Mouse (Mus musculus): ENCODE data around the gene Trpm1. TPM values are rescaled to one million over a fixed set of nuclear protein-coding genes. Genes with fewer than 3 reads are reported as not detected.

The Trpm1 gene
- polyA plus RNA-seq, 1 experiment, result not detected

GRCm38 (mm10) chr7:64159612-64160591, 6.3 kb downstream of the Trpm1 start:
- TF ChIP-seq CTCF (IDR thresholded peaks at IDR 0.05; ENCODE audit: borderline replicate concordance, insufficient read depth, low read depth, low read length), result no peak
- TF ChIP-seq POLR2A (IDR thresholded peaks at IDR 0.05; ENCODE audit: borderline replicate concordance, insufficient read depth, low read length), result no peak
- peaks cover 18% of the 10 kb centered on the region for H3K4me1 ChIP-seq (ENCODE audit: control insufficient read depth, insufficient read depth, low read length)
- H3K27me3 ChIP-seq (ENCODE audit: control insufficient read depth, insufficient read depth, low read length), result no peaks in the 10 kb centered on the region
- H3K27ac ChIP-seq (ENCODE audit: insufficient read depth, low read length), result peak overlapping the region; percentile 55; the same call in 1 of the 2 replicates
- WGBS, result 69% methylated on average over 7 of the region's 7 CpGs
- H3K4me3 ChIP-seq (replicated peaks; ENCODE audit: insufficient read depth, low read depth, low read length), result no peak overlapping the region
- DNase-seq, result no peak

- DNase-seq, result no peak
- 73% methylated on average over 10 of the region's 10 CpGs for WGBS
- H3K4me3 ChIP-seq (replicated peaks; ENCODE audit: insufficient read depth, low read depth, low read length), result no peak overlapping the region
- TF ChIP-seq CTCF (IDR thresholded peaks at IDR 0.05; ENCODE audit: borderline replicate concordance, insufficient read depth, low read depth, low read length) (no peak), POLR2A (IDR thresholded peaks at IDR 0.05; ENCODE audit: borderline replicate concordance, insufficient read depth, low read length) (no peak)
- H3K27me3 ChIP-seq (ENCODE audit: control insufficient read depth, insufficient read depth, low read length), result no peaks in the 10 kb centered on the region
- H3K27ac ChIP-seq (ENCODE audit: insufficient read depth, low read length), result no peak overlapping the region
- peaks cover 17% of the 10 kb centered on the region for H3K4me1 ChIP-seq (ENCODE audit: control insufficient read depth, insufficient read depth, low read length)
These were observed 7.3 kb downstream of the Trpm1 start for GRCm38 (mm10) chr7:64160737-64161470.

GRCm38 (mm10) chr7:64161990-64162389, 8.4 kb downstream of the Trpm1 start:
- Histone ChIP-seq H3K4me1 (ENCODE audit: control insufficient read depth, insufficient read depth, low read length) (peaks cover 16% of the 10 kb centered on the region), H3K27me3 (ENCODE audit: control insufficient read depth, insufficient read depth, low read length) (no peaks in the 10 kb centered on the region), H3K4me3 (replicated peaks; ENCODE audit: insufficient read depth, low read depth, low read length) (no peak overlapping the region), H3K27ac (ENCODE audit: insufficient read depth, low read length) (no peak overlapping the region)
- DNase-seq, result no peak
- 43% methylated on average over 7 of the region's 7 CpGs for WGBS
- TF ChIP-seq CTCF (IDR thresholded peaks at IDR 0.05; ENCODE audit: borderline replicate concordance, insufficient read depth, low read depth, low read length) (no peak), POLR2A (IDR thresholded peaks at IDR 0.05; ENCODE audit: borderline replicate concordance, insufficient read depth, low read length) (no peak)

GRCm38 (mm10) chr7:64163086-64163485, 9.5 kb downstream of the Trpm1 start:
- Histone ChIP-seq H3K4me3 (replicated peaks; ENCODE audit: insufficient read depth, low read depth, low read length) (no peak overlapping the region), H3K4me1 (ENCODE audit: control insufficient read depth, insufficient read depth, low read length) (peaks cover 17% of the 10 kb centered on the region), H3K27me3 (ENCODE audit: control insufficient read depth, insufficient read depth, low read length) (no peaks in the 10 kb centered on the region), H3K27ac (ENCODE audit: insufficient read depth, low read length) (no peak overlapping the region)
- TF ChIP-seq POLR2A (IDR thresholded peaks at IDR 0.05; ENCODE audit: borderline replicate concordance, insufficient read depth, low read length) (no peak), CTCF (IDR thresholded peaks at IDR 0.05; ENCODE audit: borderline replicate concordance, insufficient read depth, low read depth, low read length) (no peak)
- DNase-seq, result no peak
- WGBS, result 89% methylated on average over 3 of the region's 3 CpGs

GRCm38 (mm10) chr7:64163890-64164289, 10.3 kb downstream of the Trpm1 start:
- Histone ChIP-seq H3K27ac (ENCODE audit: insufficient read depth, low read length) (no peak overlapping the region), H3K4me3 (replicated peaks; ENCODE audit: insufficient read depth, low read depth, low read length) (no peak overlapping the region), H3K27me3 (ENCODE audit: control insufficient read depth, insufficient read depth, low read length) (no peaks in the 10 kb centered on the region), H3K4me1 (ENCODE audit: control insufficient read depth, insufficient read depth, low read length) (peaks cover 11% of the 10 kb centered on the region)
- no peak for DNase-seq
- TF ChIP-seq CTCF (IDR thresholded peaks at IDR 0.05; ENCODE audit: borderline replicate concordance, insufficient read depth, low read depth, low read length), result no peak
- WGBS, result 96% methylated on average over 1 of the region's 1 CpGs

DNA sequence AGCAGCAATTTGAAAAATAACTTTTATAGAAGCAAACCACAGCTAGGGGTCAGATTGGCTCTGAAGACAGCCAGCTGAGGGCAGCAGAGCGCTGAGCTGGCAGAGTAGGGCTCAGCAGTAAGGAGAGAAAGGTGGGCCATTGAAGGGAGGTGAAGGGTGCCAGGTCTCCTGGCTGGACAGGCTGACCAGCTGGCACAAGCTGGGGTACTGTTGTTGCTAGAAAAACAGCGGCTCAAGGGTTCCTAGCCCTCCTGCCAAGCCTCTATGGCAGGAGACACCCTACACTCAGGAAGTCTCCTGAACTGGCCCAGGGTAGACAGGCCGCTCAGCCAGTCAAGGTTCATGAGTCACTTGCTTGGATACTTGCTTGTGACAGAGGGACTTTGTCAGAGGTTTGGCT, 11.4 kb downstream of the Trpm1 start:
- no peak overlapping the region for H3K4me3 ChIP-seq (replicated peaks; ENCODE audit: insufficient read depth, low read depth, low read length)
- no peak overlapping the region for H3K27ac ChIP-seq (ENCODE audit: insufficient read depth, low read length)
- WGBS, result 35% methylated on average over 3 of the region's 3 CpGs
- peak; percentile 76 for TF ChIP-seq CTCF (IDR thresholded peaks at IDR 0.05; ENCODE audit: borderline replicate concordance, insufficient read depth, low read depth, low read length)
- TF ChIP-seq POLR2A (IDR thresholded peaks at IDR 0.05; ENCODE audit: borderline replicate concordance, insufficient read depth, low read length), result no peak
- H3K4me1 ChIP-seq (ENCODE audit: control insufficient read depth, insufficient read depth, low read length), result peaks cover 11% of the 10 kb centered on the region
- DNase-seq, result peak; percentile 59 to 66
- H3K27me3 ChIP-seq (ENCODE audit: control insufficient read depth, insufficient read depth, low read length), result no peaks in the 10 kb centered on the region

DNA sequence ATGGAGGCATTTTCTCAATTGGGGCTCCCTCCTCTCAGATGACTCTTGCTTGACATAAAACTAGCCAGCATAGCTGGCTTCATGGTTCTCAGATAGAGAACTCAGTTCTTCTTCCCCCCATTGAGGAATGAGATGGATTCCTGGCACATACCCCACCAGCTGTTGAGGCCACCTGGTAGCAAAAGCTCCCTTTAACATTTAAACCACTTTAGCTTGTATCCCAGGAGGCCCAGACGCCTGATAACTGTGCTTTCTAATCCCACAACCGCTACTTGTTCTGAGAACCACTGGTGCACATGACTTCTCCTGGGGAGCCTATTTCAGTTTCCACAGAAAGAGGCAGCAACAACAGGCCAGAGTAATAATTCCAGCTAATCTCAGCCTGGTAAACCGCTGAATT, 12.4 kb downstream of the Trpm1 start:
- H3K27me3 ChIP-seq (ENCODE audit: control insufficient read depth, insufficient read depth, low read length), result no peaks in the 10 kb centered on the region
- 89% methylated on average over 3 of the region's 3 CpGs for WGBS
- peaks cover 11% of the 10 kb centered on the region for H3K4me1 ChIP-seq (ENCODE audit: control insufficient read depth, insufficient read depth, low read length)
- DNase-seq, result no peak
- no peak overlapping the region for H3K27ac ChIP-seq (ENCODE audit: insufficient read depth, low read length)
- H3K4me3 ChIP-seq (replicated peaks; ENCODE audit: insufficient read depth, low read depth, low read length), result no peak overlapping the region
- TF ChIP-seq CTCF (IDR thresholded peaks at IDR 0.05; ENCODE audit: borderline replicate concordance, insufficient read depth, low read depth, low read length) (no peak), POLR2A (IDR thresholded peaks at IDR 0.05; ENCODE audit: borderline replicate concordance, insufficient read depth, low read length) (no peak)

Measured in cerebellum, adult 2 months (tissue).